Mouse (Mus musculus): ENCODE measurements around the gene Itsn2.

GRCm38 (mm10) chr12:4587846-4588245, 4.6 kb upstream of the Itsn2 start:
- no peak for TF ChIP-seq CTCF (IDR thresholded peaks at IDR 0.05; ENCODE audit: extremely low read depth, insufficient read depth, low read length)
- TF ChIP-seq POLR2A (IDR thresholded peaks at IDR 0.05; ENCODE audit: extremely low read depth, insufficient read depth, low read length) = no peak
